Mouse (Mus musculus): Measurements from ENCODE around the gene Rnf34.

The Rnf34 gene

GRCm38 (mm10) chr5:122872626-122873025, 22.8 kb downstream of the Rnf34 start:
- no peak for DNase-seq (ENCODE audit: low read depth, low spot score)

DNA sequence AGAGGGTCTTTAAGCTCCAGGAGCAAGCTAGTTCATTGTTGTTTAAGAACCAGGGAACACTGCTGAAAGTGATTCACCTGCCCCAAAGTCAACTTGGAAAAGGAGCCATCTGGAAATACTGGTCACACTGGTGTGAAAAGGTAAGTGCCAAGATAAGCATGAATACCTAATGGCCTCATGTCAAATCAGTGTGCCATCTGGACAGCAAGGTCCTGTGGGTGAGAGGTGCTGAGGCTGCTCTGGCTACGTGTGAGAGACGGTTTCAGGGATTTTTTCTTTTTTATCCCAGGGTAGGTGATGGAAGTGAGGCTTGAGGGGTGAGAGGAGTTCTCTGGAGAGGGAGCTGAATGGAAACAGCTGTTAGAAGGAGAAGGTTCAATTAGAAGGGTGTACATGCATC, 23.7 kb downstream of the Rnf34 start:
- no peak for DNase-seq (ENCODE audit: low read depth, low spot score)

DNA sequence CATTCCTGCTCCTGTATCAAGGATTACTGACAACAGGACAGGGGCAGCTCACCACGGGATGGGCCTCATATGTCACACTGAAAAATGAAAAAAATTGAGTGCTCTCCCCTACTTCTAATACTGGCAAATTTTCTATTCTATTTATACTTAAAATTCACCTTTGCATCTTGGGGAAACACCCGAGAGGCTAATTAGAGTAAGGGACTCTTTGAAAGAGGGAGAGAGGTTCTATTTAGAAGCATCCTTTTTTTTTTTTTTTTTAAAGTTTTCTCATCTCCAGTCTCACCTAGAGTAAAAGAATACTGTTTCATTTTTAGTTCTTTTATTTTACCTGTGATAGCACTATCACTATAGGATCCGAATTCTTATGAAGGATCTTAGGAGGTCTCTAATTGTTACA, 24.5 kb downstream of the Rnf34 start:
- no peak for DNase-seq (ENCODE audit: low read depth, low spot score)

- no peak for DNase-seq (ENCODE audit: low read depth, low spot score)
Measured at GRCm38 (mm10) chr5:122876671-122877070, 26.8 kb downstream of the Rnf34 start.

GRCm38 (mm10) chr5:122880241-122880980, 30.6 kb downstream of the Rnf34 start:
- DNase-seq (ENCODE audit: low read depth, low spot score) = no peak

- DNase-seq (ENCODE audit: low read depth, low spot score) = no peak
Measured at GRCm38 (mm10) chr5:122881313-122881712, 31.5 kb downstream of the Rnf34 start.

DNA sequence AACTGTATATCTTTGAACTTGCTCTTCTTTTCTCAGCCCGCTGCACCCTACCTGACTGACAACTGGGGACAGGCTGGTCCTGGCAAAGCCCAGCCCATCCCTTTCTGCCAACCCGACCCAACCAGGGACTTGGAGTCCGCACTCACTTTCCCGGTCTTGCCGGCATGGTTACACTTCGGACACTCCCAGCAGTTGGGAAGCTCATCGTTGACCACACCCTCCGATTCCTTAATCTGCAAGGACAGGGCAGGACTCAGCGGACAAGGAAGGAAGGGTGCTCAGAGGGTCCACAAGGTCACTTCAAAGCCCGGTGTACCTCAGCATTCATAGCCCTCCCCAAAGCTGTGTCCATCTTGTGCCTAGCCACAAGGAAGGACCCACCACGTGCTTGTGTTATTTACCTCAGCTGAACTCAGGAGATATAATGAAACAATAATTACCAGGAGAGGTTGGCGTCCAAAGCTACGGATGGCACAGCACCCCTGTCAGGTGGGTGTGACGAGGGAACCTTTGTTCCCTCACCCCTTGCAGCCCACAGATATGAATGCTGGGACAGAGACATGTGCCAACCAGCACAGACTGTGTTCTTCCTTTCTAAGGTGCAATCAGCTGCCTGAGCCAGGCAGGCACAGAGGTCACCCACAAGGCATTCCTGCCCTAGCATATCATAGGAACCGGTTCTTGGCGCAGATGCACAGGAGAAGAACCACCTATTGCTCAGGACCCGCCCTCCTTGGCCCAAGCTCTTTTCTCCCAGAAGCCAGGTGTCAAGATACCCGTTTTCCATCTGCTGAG, 32.6 kb downstream of the Rnf34 start:
- DNase-seq (ENCODE audit: low read depth, low spot score) = no peak

- no peak for DNase-seq (ENCODE audit: low read depth, low spot score)
Measured at GRCm38 (mm10) chr5:122883237-122883636, 33.4 kb downstream of the Rnf34 start.

DNA sequence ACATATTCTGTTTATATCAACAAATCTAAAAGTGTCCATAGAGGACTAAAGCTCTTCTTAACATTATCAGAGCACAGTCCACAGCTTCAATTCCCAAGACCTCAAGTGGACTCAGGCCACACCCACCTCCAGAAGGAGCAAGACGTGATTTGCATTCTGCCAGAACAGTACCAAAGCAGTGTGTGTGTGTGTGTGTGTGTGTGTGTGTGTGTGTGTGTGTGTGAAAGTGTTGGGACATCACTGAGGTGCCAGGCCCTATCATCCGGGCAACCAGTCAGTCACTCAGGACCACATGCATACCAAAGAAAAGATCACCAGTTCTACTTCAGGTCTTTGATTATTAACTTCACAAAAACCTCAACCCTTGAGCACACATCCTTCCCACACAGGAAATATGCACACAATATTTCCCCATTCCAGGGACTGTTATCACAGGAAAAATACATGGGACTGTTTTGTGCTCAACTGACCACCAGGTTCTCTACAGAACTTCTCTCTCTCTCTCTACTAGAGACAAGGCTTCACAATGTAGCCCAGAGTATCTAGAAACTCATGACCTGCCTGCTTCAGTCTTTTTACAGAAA, 33.9 kb downstream of the Rnf34 start:
- no peak for DNase-seq (ENCODE audit: low read depth, low spot score)

GRCm38 (mm10) chr5:122884594-122885348, 34.9 kb downstream of the Rnf34 start:
- DNase-seq (ENCODE audit: low read depth, low spot score) = no peak

- no peak for DNase-seq (ENCODE audit: low read depth, low spot score)
Measured at GRCm38 (mm10) chr5:122887033-122887432, 37.2 kb downstream of the Rnf34 start.

DNA sequence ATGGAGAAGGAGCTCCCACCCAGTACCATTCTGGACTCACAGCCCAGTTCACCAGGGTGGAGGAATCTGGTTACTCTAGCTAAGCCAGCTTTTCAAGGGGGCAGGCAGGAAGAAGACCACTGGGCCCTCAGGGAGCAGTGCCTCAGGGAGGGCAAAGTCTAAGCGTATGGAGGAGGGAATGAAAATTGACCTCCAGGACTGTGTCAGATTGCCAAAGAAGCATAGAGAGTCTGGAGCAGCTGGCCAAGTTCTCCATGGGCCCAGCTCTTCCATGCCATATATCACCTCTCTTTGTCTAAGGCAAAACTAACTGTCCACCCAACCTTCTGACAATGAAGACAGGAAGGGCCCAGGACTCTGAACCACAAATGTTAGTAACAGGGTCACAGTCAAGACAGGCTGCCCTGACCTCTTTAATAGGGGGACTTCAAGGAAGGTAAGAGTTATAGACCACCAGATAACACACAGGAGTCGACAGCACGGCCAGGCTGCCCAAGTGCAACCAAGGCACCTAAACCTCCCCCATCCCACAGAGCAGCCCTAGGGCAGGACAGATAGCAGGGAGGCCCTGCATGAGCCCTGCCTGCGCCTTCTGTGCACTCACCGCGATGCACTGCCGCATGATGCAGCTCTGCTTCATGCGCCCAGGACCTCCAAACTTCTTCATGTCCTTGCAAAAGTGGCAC, 38.2 kb downstream of the Rnf34 start:
- DNase-seq (ENCODE audit: low read depth, low spot score) = no peak

GRCm38 (mm10) chr5:122888612-122889214, 38.9 kb downstream of the Rnf34 start:
- no peak for DNase-seq (ENCODE audit: low read depth, low spot score)

DNA sequence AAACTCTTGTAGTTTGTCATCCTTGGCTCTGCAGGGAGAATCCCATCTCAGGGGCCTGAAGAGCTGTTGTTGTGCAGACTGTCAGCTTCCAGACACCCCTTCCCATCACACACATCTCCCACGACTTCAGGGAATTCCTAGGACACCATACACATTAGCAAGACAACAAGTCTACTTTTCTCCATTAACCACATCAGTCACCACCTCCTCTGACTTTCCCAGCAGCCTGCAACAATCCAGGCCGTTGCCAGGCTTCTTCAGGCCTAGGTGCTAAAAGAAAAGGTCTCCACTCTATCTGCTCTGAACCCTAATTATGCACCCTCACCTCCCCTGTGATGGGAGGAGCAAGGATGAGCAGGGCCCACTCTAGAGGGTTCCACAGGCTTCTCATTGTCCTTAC, 40.5 kb downstream of the Rnf34 start:
- no peak for DNase-seq (ENCODE audit: low read depth, low spot score)

- no peak for DNase-seq (ENCODE audit: low read depth, low spot score)
Measured at GRCm38 (mm10) chr5:122893270-122893669, 43.4 kb downstream of the Rnf34 start.

DNA sequence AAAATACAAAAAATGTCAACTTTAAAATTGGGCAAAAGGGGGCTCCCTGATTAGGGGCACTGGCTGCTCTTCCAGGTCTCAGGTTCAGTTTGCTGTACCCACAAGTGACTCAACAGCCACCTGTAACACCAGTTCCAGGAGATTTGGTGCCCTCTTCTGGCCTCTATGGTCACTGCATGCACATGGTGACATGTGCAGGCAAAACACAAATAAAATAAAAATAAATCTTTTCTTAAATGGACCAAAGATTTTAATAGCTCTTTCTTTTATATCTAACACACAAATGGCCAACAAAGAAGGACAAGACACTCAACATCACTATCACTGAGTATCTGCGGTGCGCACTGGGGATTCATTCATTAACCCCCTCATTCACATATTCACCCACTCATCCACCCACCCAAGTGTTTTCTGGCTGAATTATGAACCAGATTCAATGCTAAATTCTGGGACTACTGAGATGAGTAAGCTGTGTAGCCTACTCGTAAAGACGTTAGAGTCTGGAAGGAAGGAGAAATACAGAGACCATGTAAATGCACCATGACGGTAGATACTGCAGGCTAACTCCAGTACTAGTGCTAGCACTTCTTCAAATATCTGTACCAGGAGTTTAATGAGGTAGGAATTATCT, 44.3 kb downstream of the Rnf34 start:
- DNase-seq (ENCODE audit: low read depth, low spot score) = no peak

DNA sequence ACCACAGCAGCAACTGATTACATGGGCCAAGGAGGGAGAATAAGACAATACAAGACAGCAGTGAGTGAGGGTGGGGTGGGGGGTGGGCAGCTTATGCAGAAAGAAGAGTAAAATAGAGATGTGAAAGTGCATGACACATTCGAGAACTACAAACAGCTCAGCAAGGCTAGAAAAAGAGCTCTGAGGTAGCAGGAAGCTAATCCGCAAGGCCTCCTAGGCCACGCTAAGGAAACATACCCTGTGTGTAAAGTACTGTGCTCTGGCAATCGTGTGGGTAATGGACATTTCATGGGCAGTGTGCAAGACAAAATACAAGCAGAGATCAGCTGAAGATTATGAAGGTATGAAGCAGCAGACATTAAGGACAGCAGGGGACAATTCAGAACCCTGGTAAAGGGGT, 45.0 kb downstream of the Rnf34 start:
- DNase-seq (ENCODE audit: low read depth, low spot score) = no peak

DNA sequence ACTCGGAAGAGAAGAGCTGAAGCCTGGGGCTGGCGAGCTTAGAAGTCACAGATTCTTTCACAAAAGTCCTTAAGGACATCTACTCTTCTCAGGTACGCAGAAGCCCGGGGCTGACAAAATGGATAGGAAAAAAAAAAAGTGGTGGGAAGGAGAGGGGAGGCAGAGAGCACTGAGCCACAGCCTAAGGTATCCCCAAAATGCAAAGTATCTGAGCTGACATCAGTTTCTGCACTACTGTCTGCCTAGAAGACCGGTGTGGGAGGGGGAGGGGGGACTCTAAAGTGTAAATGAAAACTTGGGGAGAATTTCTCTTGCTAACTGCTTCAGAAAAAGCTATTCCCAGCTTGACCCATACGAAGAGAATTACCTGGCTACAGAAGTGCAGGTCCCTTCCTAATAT, 48.3 kb downstream of the Rnf34 start:
- no peak for DNase-seq (ENCODE audit: low read depth, low spot score)

DNA sequence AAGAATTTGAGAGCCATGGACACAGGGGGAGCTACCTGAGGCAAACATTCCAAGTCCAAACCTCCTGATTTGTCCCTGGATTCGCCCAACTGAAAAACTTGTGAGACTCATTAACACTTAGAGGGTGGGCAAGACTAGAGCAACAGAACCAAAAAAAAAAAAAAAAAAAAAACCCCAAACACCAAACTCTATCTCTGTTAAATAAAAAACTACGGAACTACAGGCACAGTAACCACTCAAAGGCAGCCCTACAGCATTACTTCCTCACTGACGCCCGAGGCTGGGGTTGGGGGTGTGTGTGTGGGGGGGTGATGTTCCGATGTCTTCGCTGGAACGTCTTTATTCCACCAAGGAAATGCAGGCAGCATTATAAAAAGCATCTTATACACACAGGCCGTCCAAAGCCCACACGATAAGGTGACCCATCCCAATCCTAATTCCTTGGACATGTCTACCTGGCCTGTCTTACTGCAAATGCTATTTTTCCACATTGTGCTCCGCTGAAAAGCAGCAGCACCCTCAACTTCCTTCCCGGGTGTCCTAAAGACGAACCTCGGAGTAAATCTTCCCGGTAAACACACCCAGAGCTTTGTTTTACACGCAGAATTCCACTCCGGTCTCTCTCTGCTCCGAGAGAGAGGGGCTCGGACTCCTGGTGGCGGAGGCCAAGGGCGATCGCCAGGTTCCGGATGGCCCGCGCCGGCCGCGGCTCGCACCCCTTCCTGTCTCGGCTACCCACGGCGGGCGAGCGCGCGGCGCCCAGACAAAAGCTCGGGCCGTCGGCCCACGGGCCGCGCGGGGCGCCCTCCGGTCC, 49.3 kb downstream of the Rnf34 start:
- DNase-seq (ENCODE audit: low read depth, low spot score) = no peak
